Mouse (Mus musculus) ES-Bruce4 (cell line): ENCODE measurements around the gene Ino80b.

Experiments used
- CTCF ChIP-seq: IDR thresholded peaks from one replicate; pipeline ENCODE4 v1.8.1; 2011; ENCODE audit warnings: low read depth, low read length
- EP300 ChIP-seq: IDR thresholded peaks from 2 replicates; pipeline ENCODE4 v1.6.1; 2011; ENCODE audit warnings: low read depth, low read length; ENCODE audit not compliant: insufficient read depth
- POLR2A ChIP-seq: IDR thresholded peaks from one replicate; pipeline ENCODE4 v1.8.1; 2011; ENCODE audit warnings: low read length; ENCODE audit not compliant: insufficient read depth

GRCm38 (mm10) chr6:83084477-83084876 is 40.8 kb downstream of the Ino80b start:
- TF ChIP-seq CTCF (no peak), POLR2A (no peak), EP300 (no peak)
